Comparison of ENCODE assay signal across 17 mouse cellular contexts in the genomic region with DNA sequence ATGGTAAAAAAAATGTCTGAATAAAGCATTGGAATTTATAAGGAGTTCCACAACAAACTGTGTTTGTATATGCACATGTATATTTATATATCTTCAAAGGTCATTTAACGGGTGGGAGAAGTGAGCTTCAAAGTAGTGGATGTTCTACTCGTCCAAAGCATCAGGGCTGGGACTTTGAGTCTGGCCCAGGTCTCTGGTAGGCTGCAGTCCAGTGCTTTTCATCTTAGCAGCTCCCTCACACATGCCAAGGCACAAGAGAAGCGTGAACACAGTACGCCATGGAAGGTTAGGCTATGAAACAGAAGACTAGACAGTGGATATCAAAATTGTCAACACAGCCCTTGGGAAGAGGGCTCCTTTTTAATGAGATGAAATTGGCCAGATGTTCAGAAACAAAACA. TPM values are rescaled to one million over a fixed set of nuclear protein-coding genes. Genes with fewer than 3 reads are reported as not detected.
A peak's percentile ranks its signal among the peaks of the same experiment; 100 is the strongest.
DNase-seq lines count a peak whose midpoint lies in the region; ATAC-seq and TF ChIP-seq lines count a peak whose summit lies in the region.
"Had no signal": no experiment of that assay in that cellular context is flagged by ENCODE, and none has a peak within 500 bp of the region (broad histone marks: within the 10 kb centered on the region; RNA-seq: fewer than 3 reads in every experiment).

No protein-coding gene starts in this region.

- no peaks in the 10 kb centered on the region for H3K36me3 ChIP-seq in embryonic facial prominence, embryonic 13.5 days
- peaks cover 2% of the 10 kb centered on the region for H3K36me3 ChIP-seq in embryonic facial prominence, embryonic 10.5 days (replicated peaks)
- peaks cover 21% of the 10 kb centered on the region for H3K36me3 ChIP-seq in liver, embryonic 12.5 days
- no peaks in the 10 kb centered on the region for H3K36me3 ChIP-seq in liver, postnatal 0 days (replicated peaks; ENCODE audit: insufficient read depth, low read length)
- no peaks in the 10 kb centered on the region; the same call in 1 of the 2 replicates for H3K36me3 ChIP-seq in liver, embryonic 14.5 days (replicated peaks; ENCODE audit: control insufficient read depth, insufficient read depth, low read depth)
- H3K36me3 ChIP-seq in neural tube, embryonic 14.5 days (ENCODE audit: control insufficient read depth, insufficient read depth, low read length): no peaks in the 10 kb centered on the region
- H3K36me3 ChIP-seq: lung, embryonic 15.5 days had no signal

- peaks cover 42% of the 10 kb centered on the region for H3K4me1 ChIP-seq in embryonic facial prominence, embryonic 13.5 days
- peaks cover 41% of the 10 kb centered on the region for H3K4me1 ChIP-seq in embryonic facial prominence, embryonic 10.5 days
- H3K4me1 ChIP-seq in liver, embryonic 12.5 days: peaks cover 64% of the 10 kb centered on the region
- peaks cover 25% of the 10 kb centered on the region for H3K4me1 ChIP-seq in liver, postnatal 0 days (ENCODE audit: insufficient read depth)
- H3K4me1 ChIP-seq in liver, embryonic 14.5 days (replicated peaks; ENCODE audit: control insufficient read depth in 2 of 2, insufficient read depth in 2 of 2, low read length in 1 of 2): peaks cover 7 to 26% of the 10 kb centered on the region in 2 experiments
- peaks cover 19% of the 10 kb centered on the region for H3K4me1 ChIP-seq in neural tube, embryonic 14.5 days (ENCODE audit: control insufficient read depth, insufficient read depth, low read length)

- intact Hi-C loops in left cerebral cortex, postnatal 14 days (cut with DNase I): no loop called here

- H3K27me3 ChIP-seq in embryonic facial prominence, embryonic 13.5 days: no peaks in the 10 kb centered on the region; the same call in 1 of the 2 replicates
- peaks cover 12% of the 10 kb centered on the region for H3K27me3 ChIP-seq in embryonic facial prominence, embryonic 10.5 days (replicated peaks; ENCODE audit: low read depth, poor library complexity, severe bottlenecking)
- H3K27me3 ChIP-seq in liver, embryonic 12.5 days (replicated peaks): 0 out of 2 replicates have a peak, but pooled peaks cover 4% of the 10 kb centered on the region
- no peaks in the 10 kb centered on the region for H3K27me3 ChIP-seq in liver, postnatal 0 days (ENCODE audit: insufficient read depth, low read length)
- H3K27me3 ChIP-seq in liver, embryonic 14.5 days (ENCODE audit: control insufficient read depth, insufficient read depth, low read length): no peaks in the 10 kb centered on the region; the same call in 1 of the 2 replicates
- H3K27me3 ChIP-seq in neural tube, embryonic 14.5 days (ENCODE audit: control insufficient read depth, insufficient read depth, low read length): no peaks in the 10 kb centered on the region; the same call in 1 of the 2 replicates
- H3K27me3 ChIP-seq: lung, embryonic 15.5 days had no signal

- H3K9ac ChIP-seq in embryonic facial prominence, embryonic 13.5 days: no peak overlapping the region
- no peak overlapping the region for H3K9ac ChIP-seq in liver, embryonic 12.5 days
- no peak overlapping the region for H3K9ac ChIP-seq in liver, postnatal 0 days (replicated peaks)
- H3K9ac ChIP-seq in liver, embryonic 14.5 days (replicated peaks): no peak overlapping the region
- H3K9ac ChIP-seq in neural tube, embryonic 14.5 days (replicated peaks; ENCODE audit: low read depth, low read length): no peak overlapping the region
- H3K9ac ChIP-seq: lung, embryonic 15.5 days had no signal

- H3K9me3 ChIP-seq in embryonic facial prominence, embryonic 13.5 days: no peaks in the 10 kb centered on the region
- no peaks in the 10 kb centered on the region for H3K9me3 ChIP-seq in embryonic facial prominence, embryonic 10.5 days
- H3K9me3 ChIP-seq in liver, embryonic 12.5 days (replicated peaks): no peaks in the 10 kb centered on the region
- H3K9me3 ChIP-seq in liver, postnatal 0 days (ENCODE audit: low read length): no peaks in the 10 kb centered on the region
- H3K9me3 ChIP-seq in liver, embryonic 14.5 days (ENCODE audit: control insufficient read depth, low read length): no peaks in the 10 kb centered on the region
- no peaks in the 10 kb centered on the region for H3K9me3 ChIP-seq in neural tube, embryonic 14.5 days (ENCODE audit: control insufficient read depth, low read length)
- H3K9me3 ChIP-seq: limb, embryonic 10.5 days; lung, embryonic 15.5 days had no signal

- WGBS in embryonic facial prominence, embryonic 13.5 days: 58% methylated on average over 4 of the region's 4 CpGs
- WGBS in embryonic facial prominence, embryonic 10.5 days: 88% methylated on average over 4 of the region's 4 CpGs
- WGBS in liver, embryonic 12.5 days (ENCODE audit: insufficient replicate concordance): 82% methylated on average over 4 of the region's 4 CpGs
- 78% methylated on average over 4 of the region's 4 CpGs for WGBS in liver, postnatal 0 days (ENCODE audit: insufficient replicate concordance)
- 76% methylated on average over 4 of the region's 4 CpGs for WGBS in liver, embryonic 14.5 days (ENCODE audit: insufficient replicate concordance)
- WGBS in neural tube, embryonic 14.5 days: 63% methylated on average over 4 of the region's 4 CpGs

- TF ChIP-seq CTCF in liver, postnatal 0 days (IDR thresholded peaks at IDR 0.05; ENCODE audit: low read depth): no peak
- TF ChIP-seq CTCF in liver, embryonic 14.5 days (IDR thresholded peaks at IDR 0.05; ENCODE audit: low read depth): no peak

- no peak for TF ChIP-seq EP300 in liver, postnatal 0 days (IDR thresholded peaks at IDR 0.05; ENCODE audit: low read depth)
- no peak for TF ChIP-seq EP300 in liver, embryonic 14.5 days (IDR thresholded peaks at IDR 0.05; ENCODE audit: low read depth)

- H3K4me3 ChIP-seq in embryonic facial prominence, embryonic 13.5 days: no peak overlapping the region
- H3K4me3 ChIP-seq in embryonic facial prominence, embryonic 10.5 days: no peak overlapping the region
- H3K4me3 ChIP-seq in liver, embryonic 12.5 days: peak overlapping the region; percentile 92
- no peak overlapping the region for H3K4me3 ChIP-seq in liver, postnatal 0 days (ENCODE audit: low read depth, low read length)
- no peak overlapping the region; a peak in 1 of 4 replicates for H3K4me3 ChIP-seq in liver, embryonic 14.5 days (ENCODE audit: insufficient read depth in 1 of 2, low read depth in 2 of 2, low read length in 2 of 2)
- H3K4me3 ChIP-seq in neural tube, embryonic 14.5 days (ENCODE audit: low read depth, low read length): peak overlapping the region; percentile 98; the same call in 1 of the 2 replicates

- peak overlapping the region; percentile 72 for H3K4me2 ChIP-seq in embryonic facial prominence, embryonic 13.5 days
- peak overlapping the region; percentile 93; the same call in 1 of the 2 replicates for H3K4me2 ChIP-seq in liver, embryonic 12.5 days
- no peak overlapping the region for H3K4me2 ChIP-seq in liver, postnatal 0 days (ENCODE audit: low read depth, low read length)
- peak overlapping the region; percentile 78 for H3K4me2 ChIP-seq in liver, embryonic 14.5 days (ENCODE audit: low read depth)
- peak overlapping the region; percentile 86 for H3K4me2 ChIP-seq in neural tube, embryonic 14.5 days (ENCODE audit: low read depth, low read length)

- ATAC-seq in embryonic facial prominence, embryonic 13.5 days (ENCODE audit: insufficient number of reproducible peaks, insufficient read depth, low FRiP score, low TSS enrichment, low read depth): no peak
- no peak for ATAC-seq in liver, embryonic 12.5 days
- ATAC-seq in liver, postnatal 0 days: no peak
- ATAC-seq in liver, embryonic 14.5 days (ENCODE audit: insufficient read depth): no peak
- no peak for ATAC-seq in neural tube, embryonic 14.5 days (ENCODE audit: low read depth)
- ATAC-seq in inflammation-experienced regulatory T-cells, adult 6 months: no peak
- ATAC-seq: intestine, embryonic 16.5 days had no signal

- H3K27ac ChIP-seq in embryonic facial prominence, embryonic 13.5 days: no peak overlapping the region
- H3K27ac ChIP-seq in embryonic facial prominence, embryonic 10.5 days (replicated peaks): no peak overlapping the region
- H3K27ac ChIP-seq in liver, embryonic 12.5 days: 0 out of 2 replicates have a peak overlapping the region, but pooled peaks have one; percentile 45
- no peak overlapping the region for H3K27ac ChIP-seq in liver, postnatal 0 days (ENCODE audit: low read depth)
- no peak overlapping the region for H3K27ac ChIP-seq in liver, embryonic 14.5 days
- H3K27ac ChIP-seq in neural tube, embryonic 14.5 days (ENCODE audit: low read depth, low read length): no peak overlapping the region
- H3K27ac ChIP-seq: limb, embryonic 10.5 days; lung, embryonic 15.5 days had no signal

- no peak for DNase-seq in embryonic facial prominence, embryonic 10.5 days (ENCODE audit: low spot score)
- no peak for DNase-seq in liver, postnatal 0 days
- no peak for DNase-seq in liver, embryonic 14.5 days (ENCODE audit: low read depth in 3 of 3, low spot score in 3 of 3)
- DNase-seq in left cerebral cortex, postnatal 14 days (ENCODE audit: low spot score in 2 of 2): no peak
- DNase-seq: cerebellum, postnatal 14 days; kidney, postnatal 14 days; retina, postnatal 1 day; spleen, adult 18-20 months; thymus, postnatal 4 days had no signal

RNA-seq across cellular contexts. Expression of gene Maco1, which starts 2.6 kb away (rescaled TPM):
- polyA plus RNA-seq in embryonic facial prominence, embryonic 13.5 days (2015; fragmentation: Nextera tagmentation; extraction: Ambion mirVana): 62.8 and 67.5 TPM in 2 replicates
- 38.9 and 42.5 TPM in 2 replicates for polyA plus RNA-seq in embryonic facial prominence, embryonic 10.5 days (2016; fragmentation: Nextera tagmentation; extraction: Ambion mirVana)
- polyA plus RNA-seq in liver, embryonic 12.5 days (2016; fragmentation: Nextera tagmentation; extraction: Ambion mirVana): 27.2 and 29.8 TPM in 2 replicates
- polyA plus RNA-seq in liver, postnatal 0 days (2015; fragmentation: Nextera tagmentation; extraction: Ambion mirVana): 13.6 and 14.6 TPM in 2 replicates
- 5.7 and 9.3 TPM in 2 replicates for polyA plus RNA-seq in liver, embryonic 14.5 days (2012; rRNA removed)
- polyA plus RNA-seq in liver, embryonic 14.5 days (2014; fragmentation: Nextera tagmentation; extraction: Ambion mirVana): 11.7 and 13.0 TPM in 2 replicates
- 98.6 and 115 TPM in 2 replicates for polyA plus RNA-seq in neural tube, embryonic 14.5 days (2014; fragmentation: Nextera tagmentation; extraction: Ambion mirVana)
- polyA plus RNA-seq in inflammation-experienced regulatory T-cells, adult 6 months (2017; shearing (Covaris generic)): 1 to 10 TPM; 3.4 to 5.5 (median 5.4) TPM
- total RNA-seq in left cerebral cortex, postnatal 14 days (2021): 10 to 100 TPM; 49.2 to 53.0 TPM

RNA-seq across cellular contexts. Expression of gene Rhd, which starts 13.8 kb away (rescaled TPM):
- 2.4 and 6.1 TPM in 2 replicates for polyA plus RNA-seq in embryonic facial prominence, embryonic 13.5 days (2015; fragmentation: Nextera tagmentation; extraction: Ambion mirVana)
- polyA plus RNA-seq in embryonic facial prominence, embryonic 10.5 days (2016; fragmentation: Nextera tagmentation; extraction: Ambion mirVana): 8.2 and 11.2 TPM in 2 replicates
- 477 and 480 TPM in 2 replicates for polyA plus RNA-seq in liver, embryonic 12.5 days (2016; fragmentation: Nextera tagmentation; extraction: Ambion mirVana)
- polyA plus RNA-seq in liver, postnatal 0 days (2015; fragmentation: Nextera tagmentation; extraction: Ambion mirVana): 207 and 214 TPM in 2 replicates
- 260 and 298 TPM in 2 replicates for polyA plus RNA-seq in liver, embryonic 14.5 days (2012; rRNA removed)
- polyA plus RNA-seq in liver, embryonic 14.5 days (2014; fragmentation: Nextera tagmentation; extraction: Ambion mirVana): 576 and 578 TPM in 2 replicates
- polyA plus RNA-seq in neural tube, embryonic 14.5 days (2014; fragmentation: Nextera tagmentation; extraction: Ambion mirVana): 1.8 and 2.1 TPM in 2 replicates
- polyA plus RNA-seq in inflammation-experienced regulatory T-cells, adult 6 months (2017; shearing (Covaris generic)): under 1 TPM in 2 of 3 experiments, not detected in 1; 0.31 to 0.36 TPM
- total RNA-seq in left cerebral cortex, postnatal 14 days (2021): not detected
- total RNA-seq: layer of hippocampus, postnatal 14 days had no signal

Comparison
In these comparisons a context has a peak if more than half of its experiments do, and no peak if none do; other contexts are left out.
1. H3K4me3 ChIP-seq: peak in liver, embryonic 12.5 days (single experiment) and neural tube, embryonic 14.5 days (single experiment); none in embryonic facial prominence, embryonic 13.5 days (single experiment), embryonic facial prominence, embryonic 10.5 days (single experiment), liver, postnatal 0 days (single experiment) and liver, embryonic 14.5 days (0 of 2).
2. RNA of gene Rhd, which starts 13.8 kb away (polyA plus RNA-seq): 260 to 578 TPM in liver, embryonic 14.5 days, 477 to 480 TPM in liver, embryonic 12.5 days and 207 to 214 TPM in liver, postnatal 0 days; 8.2 to 11.2 TPM in embryonic facial prominence, embryonic 10.5 days, 2.4 to 6.1 TPM in embryonic facial prominence, embryonic 13.5 days, 1.8 to 2.1 TPM in neural tube, embryonic 14.5 days and 0.31 to 0.36 TPM in inflammation-experienced regulatory T-cells, adult 6 months; every median in the first group is over 10 times any median in the second.